Mouse (Mus musculus) retina, adult 2 months (tissue): ENCODE measurements at regions not wholly inside any gene's neighbourhood (a gene's known extent, or its start where the extent isn't known, plus 50 kb on each side); places are given as distances from the start of the nearest gene placed in this dataset.

Experiments used
- DNase-seq: peaks from one replicate; pipeline ENCODE4 v3.0.0-alpha.2; 2012; ENCODE audit warnings: low read depth, low spot score

DNA sequence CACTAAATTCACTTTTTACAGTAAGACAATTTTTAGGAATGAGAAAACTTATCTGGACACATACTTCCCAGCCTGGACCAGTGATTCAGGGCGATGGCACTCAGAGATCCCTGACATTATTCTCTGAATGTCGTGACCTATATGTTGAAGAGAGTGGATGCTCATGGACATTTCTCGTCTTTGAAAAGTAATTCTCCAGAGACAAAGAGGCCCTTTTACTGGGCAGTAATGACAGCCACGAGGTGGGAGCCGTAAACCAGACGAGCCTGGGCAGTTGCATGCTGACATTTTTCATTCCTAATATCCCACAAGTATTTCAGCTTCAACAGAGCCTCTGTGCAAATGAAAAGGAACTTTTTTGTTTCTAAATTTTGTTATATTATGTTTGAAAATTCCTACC lies 1041.3 kb downstream of the Slc22a22 start:
- no peak for DNase-seq

DNA sequence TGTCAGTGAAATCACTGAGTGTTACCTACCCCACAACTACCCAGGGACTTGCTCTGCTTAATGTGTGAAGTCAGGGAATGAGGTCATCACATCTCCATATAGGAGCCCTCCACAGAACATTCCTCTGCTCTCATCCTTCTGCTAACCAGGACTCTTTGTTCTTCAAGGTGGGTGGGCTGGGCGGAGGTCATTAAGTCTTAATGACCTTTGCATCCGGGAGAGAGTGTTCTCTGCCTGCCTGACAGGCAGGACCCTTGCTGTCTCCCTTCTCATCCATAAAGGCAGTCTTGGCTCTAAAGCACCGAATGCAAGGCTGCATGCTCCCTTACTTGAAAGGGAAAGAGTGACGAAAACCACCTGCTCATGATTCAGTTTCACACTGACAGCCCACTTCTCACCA lies 1051.4 kb downstream of the Slc22a22 start:
- no peak for DNase-seq

DNA sequence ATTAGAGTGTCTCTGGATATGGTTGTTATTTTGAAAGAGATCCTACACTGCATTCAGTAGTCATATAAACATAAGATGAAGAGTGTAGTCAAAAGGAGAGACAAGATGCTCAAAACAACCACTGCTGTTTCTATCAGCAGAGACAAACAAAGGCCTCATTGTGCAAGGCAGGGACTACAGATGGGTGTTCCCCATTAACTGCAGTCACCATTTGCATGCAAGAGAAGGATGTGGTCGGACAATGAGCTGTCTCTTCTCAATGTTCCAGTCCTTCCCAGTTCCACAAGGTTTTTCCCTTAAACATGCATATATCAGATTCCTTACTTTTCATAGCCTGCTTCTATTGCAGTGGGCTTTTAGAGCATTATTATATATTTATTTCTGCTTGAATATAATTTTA lies 1056.7 kb downstream of the Slc22a22 start:
- no peak for DNase-seq

DNA sequence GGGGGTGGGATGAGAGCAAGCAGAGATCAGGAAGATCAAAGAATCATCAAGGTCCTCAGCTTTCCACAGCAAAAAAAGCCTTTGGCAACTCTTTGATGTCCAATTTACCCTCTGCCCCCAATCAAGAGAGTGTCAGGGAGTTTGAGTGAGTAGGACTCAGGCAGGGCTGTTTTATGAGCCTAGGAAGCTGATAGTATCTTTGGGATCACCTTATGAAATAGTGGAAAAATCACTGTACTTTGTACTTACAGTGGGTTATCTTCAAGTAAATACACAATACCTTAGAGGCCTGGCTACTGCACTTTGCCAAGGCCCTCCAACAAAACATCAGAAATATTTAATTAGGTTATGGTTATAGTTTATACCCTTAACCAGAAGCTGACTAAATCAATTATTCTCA lies 1085.4 kb downstream of the Slc22a22 start:
- DNase-seq: no peak

DNA sequence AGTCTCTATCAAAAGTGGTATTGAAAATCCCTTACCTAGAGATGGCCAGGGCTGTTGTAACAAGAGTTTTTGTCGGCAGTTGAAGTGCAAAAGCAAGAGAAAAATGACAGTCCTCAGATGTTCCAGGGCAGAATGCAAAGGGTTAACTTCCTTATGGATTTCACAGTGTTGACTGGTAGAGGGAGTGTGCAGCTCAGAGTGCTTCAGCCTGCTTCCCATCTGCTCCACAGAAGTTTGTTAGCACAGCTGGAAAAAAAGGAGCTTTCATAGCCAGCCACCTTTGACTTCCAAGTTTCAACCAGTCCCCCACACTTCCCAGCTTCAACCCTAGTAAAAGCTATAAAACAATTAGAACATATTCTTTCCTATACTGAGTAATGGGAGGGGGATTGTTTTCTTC lies 1098.9 kb downstream of the Slc22a22 start:
- DNase-seq: no peak

DNA sequence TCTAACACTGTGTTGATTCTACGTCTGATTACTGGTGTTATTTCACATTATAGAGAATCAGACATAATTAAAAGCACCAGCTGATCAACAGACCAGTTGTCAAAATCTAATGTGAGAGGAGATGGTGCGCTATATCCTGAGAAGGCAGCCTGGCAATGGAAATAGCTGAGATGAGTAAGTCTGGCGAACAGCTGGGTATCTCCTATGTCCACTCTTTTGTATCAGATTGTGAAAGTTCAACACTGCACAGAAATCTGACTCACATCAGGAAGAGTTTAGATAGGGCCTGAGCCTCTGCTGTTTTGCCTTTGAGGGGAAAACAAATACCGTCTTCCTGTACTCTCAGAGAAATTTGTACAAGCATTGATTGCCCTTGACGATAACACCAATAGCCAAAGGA lies 1126.5 kb downstream of the Slc22a22 start:
- no peak for DNase-seq

DNA sequence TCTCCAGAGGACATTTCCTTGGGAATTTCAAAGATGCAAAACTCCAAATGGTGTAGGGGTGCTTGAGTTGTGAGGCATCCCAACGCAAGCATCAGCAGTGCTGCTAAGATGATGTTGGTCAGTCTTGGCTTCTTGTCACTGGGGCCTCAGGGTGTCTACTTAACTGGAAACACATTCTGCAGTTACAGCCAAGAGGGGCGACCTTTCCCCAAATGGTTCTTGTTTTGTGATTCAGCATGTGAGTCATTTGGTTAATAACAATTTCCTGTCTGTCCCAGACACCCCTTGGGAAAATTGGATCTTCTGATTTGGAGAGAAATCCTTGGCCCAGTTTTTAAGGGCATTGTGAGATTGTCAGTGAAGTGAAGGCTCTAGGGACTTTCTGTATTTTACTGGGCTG lies 1131.3 kb downstream of the Slc22a22 start:
- DNase-seq: no peak

DNA sequence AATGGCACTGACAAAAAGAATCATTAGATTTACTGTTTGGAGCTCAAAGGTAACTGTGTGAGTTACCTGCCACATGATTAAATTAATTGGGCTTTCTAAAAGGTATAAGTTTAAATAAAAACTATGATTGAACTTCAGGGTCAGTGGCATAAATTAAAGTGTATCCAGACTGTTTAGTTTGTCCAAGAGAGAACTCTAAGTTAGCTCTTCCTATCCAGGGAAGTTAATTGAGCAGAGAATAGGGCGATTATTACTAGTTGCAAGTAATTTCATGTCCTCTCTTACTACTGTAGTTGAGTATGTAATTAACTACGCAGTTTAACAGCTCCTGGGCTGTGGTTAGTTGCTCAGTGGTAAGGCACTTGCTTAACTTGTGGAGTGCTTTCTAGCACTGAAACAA lies 1132.5 kb downstream of the Slc22a22 start:
- DNase-seq: no peak

DNA sequence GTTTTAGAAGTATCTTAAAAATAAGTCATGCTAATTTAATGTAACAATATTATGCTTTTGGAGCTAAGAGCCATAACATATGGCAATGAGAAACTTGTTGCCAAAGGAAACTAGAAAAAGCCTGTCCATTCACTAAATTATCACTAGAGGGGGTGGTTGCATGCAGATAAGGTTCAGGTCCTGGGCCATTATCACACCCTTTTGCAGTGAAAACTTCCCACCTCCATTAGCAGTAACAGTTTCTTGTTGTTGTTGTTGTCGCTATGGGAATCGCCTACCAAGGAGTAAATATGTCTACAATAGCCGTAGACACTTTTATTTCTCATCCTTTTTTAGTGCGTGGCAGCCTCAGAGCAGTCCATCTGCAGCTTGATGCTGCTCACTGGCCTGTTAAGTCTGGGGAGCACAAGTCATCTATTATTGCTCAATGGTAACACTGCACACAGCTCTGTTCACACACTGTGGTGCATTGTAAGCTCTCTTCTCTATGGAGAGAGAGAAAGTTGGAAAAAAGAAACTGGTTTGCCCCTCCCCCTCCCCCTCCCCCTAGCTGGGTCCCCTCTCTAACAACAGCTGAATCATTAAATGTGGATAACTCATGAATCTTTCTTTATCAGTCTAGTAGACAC lies 1133.0 kb downstream of the Slc22a22 start:
- no peak for DNase-seq

DNA sequence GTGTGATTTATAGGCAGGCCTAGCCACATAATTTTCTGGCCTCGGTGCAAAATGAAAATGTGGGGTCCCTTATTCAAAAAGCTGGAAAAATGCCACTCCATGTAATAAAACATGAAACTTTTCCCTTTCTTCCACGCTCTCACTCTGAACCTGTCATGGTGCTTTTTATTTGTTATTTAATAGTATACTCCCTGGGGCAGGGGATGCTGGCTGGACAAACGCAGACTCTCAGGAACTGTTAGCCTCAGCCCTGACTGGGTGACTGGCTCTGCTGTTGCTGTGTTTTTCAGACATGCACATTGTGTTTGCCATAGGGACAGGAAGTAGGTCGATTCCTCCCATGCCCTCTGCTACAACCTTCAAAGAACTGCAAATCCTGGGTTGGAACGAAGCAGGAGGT lies 1139.5 kb downstream of the Slc22a22 start:
- no peak for DNase-seq

DNA sequence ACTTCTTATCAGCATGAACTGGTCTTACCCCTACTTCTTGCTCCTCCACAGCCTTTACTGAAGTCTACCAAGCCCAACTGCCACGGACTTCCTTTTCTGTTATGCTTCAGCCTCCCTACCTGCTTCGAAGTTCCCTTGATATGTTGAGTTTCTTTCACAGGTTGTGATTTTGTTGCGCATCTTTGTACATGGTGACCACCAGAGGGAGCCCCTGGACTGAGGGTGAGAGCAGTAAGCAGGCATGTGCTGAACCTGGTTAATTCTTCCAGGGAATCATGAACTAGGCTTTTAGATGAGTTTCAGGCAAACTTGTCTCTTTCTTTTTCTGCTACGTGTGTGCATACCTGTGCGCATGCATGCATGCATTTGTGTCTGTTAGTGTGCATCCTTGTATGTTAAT lies 1141.0 kb downstream of the Slc22a22 start:
- peak; percentile 29 for DNase-seq

DNA sequence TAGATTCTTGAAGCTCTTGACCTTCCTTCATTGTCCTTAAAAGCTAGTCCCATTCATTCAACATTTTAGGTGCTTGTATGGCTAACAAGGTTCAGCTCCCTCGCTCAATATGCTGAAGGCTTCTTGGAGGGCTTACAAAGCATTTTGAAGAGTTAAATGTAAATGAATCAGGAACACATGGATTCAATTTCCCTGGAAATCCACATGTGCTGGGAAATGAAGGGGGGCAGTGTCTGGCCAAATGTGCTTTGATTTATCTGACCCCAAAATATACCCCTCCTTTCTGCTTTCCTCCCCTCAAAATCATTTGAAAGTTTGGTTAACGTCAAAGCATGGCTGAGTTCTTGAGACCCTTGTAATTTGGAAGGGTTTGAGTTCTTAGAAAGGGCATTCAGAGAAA lies 1142.4 kb downstream of the Slc22a22 start:
- DNase-seq: no peak

DNA sequence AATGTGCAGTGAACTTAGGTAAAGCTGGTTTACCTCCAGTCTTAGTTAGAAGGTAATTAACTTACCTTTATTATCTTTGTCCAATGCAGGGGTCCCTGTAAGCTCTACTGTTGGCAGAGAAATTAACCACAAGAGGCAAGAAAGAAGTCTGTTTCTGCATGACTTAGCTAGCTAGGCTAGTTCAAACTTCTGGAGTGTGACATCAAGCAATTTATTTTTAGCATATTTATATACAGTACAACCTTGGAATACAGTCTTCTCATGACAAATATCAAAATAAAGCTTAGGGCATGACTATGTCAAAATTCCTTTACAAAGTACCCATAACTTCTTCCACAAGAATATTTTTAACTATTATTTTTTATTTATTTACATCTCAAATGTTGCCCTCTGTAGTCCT lies 1156.9 kb downstream of the Slc22a22 start:
- no peak for DNase-seq

DNA sequence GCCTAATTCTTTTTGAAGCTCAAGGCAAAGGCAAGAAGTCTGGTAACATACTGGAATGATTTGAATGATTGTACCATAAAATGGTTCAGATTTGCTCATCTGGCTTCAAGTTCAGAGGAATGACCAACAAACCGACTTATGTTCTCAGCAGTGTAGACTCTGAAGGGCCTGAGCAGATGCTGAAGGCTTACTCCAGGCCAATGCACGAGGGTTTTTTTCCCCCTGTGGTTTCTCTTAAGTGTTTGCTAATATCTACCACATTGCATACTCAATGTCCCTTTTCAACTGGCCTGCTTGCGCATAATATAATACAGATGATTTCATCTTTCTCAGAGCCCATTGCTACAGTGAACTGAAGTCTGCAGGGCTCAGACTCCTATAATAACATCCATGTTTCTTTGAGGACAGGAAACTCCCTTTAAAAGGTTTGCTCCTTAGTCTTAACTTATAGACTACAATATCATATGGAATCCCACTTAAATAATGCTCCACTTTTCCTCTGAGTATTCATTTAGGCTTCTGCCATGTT lies 1182.5 kb downstream of the Slc22a22 start:
- DNase-seq: no peak

DNA sequence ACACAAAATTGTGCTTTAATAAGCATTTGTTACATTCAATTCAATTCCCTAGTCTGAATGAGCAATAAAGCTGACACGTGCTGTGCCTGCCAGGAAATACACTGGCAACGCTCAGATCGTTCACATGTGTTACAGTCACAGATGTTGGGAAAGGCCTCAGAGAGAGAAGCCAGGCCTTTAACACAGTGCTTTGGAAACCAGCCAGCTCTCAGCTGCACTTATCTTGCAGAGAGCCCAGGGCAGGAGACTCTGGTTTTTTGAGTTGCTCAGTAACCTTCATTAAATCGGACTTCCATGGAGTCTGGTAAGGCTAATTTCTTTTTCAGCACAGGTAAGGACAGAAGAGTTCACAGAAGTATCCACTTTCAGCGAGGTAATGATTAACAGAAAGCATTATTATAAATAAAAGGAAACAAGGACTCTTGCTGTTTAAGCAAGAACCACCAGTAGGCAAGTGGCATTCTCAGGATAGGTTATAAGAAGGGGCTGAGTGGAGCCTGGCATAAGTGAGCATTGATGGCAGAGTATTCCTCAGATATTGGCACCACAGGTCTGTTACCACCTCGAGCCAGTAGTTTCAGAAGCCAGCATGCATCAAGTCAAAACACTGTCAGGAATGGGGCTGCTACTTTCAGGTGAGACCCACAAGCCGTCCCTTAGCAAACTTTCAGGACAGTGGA lies 1198.7 kb downstream of the Slc22a22 start:
- peak; percentile 8 for DNase-seq

DNA sequence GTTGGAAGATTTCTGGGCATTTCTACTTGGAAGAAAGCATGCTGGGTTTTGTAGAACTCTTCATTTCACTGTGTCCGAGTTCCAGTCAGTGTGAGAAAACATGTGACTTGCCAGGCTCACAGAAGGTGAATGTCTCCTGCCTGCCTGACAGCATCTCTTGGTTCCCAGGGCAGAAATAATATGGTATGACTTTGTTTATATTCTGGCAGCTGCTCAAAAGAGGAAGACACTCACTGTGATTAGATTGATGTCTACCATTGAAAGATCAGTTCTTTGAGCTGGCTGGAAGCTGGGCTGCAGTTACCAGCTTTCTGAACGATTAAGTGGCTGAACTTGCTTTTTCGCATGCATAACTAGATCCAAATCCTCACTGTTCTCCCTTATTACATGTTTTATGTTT lies 1199.4 kb downstream of the Slc22a22 start:
- DNase-seq: no peak

DNA sequence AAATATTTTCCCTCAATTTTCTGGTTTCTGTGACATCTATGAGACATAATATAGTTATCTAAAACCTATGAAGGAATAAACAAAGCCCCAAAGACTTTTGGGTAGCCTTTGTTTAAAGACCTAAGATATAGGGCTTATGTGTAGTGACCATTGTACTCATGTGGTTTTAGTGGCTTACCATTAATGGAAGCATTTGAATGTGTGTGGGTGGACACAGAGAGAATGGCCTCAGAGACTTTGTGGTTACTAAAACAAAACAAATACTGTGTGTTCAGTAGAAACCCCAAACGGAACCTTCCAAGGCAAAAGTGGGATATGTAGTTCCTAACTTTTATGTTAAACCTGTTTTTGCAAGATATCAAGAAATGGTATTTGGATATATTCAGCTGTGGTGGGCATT lies 1228.7 kb downstream of the Slc22a22 start:
- DNase-seq: no peak

DNA sequence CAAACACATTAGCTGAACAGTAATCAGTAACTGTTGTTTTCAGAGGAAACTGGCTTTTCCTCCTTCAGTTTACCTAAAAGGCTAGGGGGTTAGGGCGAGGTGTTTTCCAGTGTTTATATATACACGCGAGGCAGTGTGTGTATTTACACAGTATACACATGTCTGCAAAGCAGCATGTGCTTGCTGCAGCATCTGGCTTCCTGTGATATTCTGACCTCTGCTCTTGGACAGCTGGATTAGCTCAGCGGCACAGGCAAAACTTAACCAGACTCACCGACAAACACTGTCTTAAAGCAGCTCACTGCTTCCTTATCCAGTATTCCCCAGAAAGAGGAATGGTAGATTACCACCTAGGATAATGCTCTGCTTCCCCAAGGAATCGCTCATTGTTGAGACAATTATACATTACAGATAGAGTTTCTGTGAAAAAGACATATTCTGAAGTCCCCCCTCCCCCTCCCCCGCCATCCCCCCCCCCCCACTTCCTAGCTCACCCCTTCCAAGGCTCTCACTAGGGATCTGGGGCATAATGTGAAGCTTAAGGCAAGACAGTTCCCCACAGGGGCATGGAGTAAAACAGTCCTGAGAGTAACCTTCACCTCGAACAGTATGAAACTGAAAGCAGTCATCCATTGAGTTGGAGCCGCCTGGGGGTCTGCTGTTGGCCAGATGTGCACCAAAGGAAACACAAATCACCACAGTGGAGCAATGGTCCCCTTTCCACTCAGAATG lies 1233.3 kb downstream of the Slc22a22 start:
- DNase-seq: no peak

DNA sequence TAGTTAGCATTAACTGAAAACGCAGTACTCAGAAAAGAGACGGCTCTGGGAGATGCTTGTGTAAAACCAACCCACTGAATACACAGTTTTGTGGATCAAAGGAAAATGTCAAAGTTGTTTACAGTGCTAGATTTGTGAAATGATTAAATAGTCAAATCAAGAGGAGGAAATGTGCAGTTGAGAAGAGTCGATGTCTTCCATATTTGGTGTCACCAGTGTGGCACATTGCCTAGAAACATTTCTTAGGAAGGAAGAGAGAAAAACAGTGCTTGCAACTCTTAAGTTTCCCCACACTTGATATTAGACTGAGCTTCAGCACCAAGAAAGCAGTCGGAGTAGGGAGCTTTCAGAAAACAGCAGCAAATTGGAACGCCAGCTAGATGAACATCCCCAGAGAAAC lies 1274.9 kb downstream of the Slc22a22 start:
- no peak for DNase-seq

DNA sequence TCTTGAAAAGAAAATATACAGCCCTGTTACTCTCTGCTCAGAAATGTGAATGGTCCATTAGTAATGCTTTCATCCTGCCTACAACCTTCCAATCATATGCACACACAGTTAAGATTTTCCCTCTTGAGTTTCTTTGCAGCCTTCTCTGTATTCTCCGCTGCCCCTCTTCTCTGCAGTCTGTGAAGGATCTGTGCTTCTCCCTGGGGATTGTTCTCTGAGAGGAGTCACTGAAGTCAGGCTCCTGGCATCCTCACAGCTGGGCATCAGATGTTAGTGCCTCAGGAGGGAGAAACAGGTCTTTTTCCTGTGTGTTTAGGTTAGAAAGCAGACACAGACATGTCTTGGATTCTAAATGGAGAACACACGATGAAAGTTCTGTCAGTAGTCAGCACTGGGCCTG lies 1278.1 kb downstream of the Slc22a22 start:
- no peak for DNase-seq

DNA sequence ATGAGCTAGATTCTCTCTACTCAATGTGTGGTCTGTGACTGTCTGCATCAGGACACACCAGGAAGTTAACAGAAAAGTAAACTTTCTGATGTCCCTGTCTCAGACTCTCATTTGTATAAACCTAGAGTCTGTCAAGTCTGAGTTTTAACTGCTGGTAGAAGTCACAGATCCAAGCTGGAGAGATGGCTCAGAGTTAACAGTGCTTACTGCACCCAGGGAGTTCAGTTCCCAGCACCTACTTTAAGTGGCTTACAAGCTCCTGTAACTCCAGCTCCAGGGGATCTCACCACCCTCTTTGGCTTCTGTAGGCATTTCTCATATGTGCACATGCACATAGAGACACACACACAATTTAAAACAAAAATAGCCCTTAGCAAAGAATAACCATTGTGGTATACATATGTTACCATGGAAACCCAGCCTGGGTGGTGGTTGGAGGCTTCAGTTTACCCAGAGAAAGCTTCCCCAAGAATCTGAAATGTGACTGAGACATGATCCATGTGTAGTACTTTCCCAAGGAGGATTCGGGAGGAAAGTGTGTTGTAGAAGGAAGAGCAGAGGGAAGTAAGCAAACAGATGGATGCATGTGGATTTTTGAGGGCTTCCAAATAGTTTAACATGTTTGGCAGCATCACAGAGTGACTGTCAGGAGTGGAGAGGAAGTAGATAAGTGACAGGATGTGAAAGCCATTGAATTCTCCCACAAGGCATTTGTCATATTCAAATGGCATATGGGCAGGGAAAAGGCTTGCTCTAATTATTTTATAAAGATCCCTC lies 1279.8 kb downstream of the Slc22a22 start:
- DNase-seq: no peak

DNA sequence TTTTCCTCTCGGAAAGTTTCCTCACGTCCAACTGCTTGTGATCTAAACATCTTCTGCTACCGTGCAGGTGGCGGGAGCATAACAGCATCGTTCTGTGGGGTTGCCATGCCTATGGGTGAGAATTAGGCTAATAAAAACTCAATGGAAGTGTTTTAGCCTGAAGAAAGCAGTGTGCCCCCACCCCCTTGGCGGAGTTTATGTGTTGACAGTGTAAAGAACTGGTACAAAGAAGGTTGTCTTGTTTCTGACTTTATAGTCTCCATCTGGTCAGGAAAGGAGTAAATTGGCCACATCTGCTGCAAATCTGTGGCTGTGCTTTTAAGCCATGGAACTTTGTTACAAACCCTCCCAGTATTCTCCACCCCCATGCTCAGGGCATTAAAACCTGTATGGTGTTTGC lies 1311.2 kb downstream of the Slc22a22 start:
- DNase-seq: no peak
